Mouse (Mus musculus): ENCODE measurements around the gene Galnt10. TPM values are rescaled to one million over a fixed set of nuclear protein-coding genes. Genes with fewer than 3 reads are reported as not detected.

Galnt10 gene
- polyA plus RNA-seq, 1 experiment, result 7.8 TPM

DNA sequence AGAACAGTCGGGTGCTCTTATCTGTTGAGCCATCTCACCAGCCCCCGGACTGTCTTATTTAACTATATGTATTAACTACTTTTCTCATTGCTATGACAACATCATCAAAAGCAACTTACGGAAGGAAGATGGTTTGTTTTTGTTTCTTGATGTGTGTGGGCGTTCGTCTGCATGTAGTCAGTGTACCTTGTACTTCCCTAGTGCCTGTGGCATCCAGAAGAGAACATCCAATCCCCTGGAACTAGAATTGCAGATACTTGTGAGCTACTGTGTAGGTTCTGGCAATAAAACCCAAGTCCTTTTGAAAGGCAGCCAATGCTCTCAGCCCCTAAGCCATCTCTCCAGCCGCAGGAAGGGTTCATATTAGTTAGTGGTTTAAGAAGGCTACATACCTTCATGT lies 72.8 kb downstream of the Galnt10 start:
- Histone ChIP-seq H3K36me3 (ENCODE audit: control insufficient read depth) (peaks cover 43% of the 10 kb centered on the region), H3K4me1 (ENCODE audit: control insufficient read depth) (peaks cover 15% of the 10 kb centered on the region), H3K4me3 (replicated peaks) (no peak overlapping the region), H3K9me3 (ENCODE audit: control insufficient read depth, low read length) (peaks cover under 1% of the 10 kb centered on the region; the same call in 1 of the 2 replicates), H3K27me3 (ENCODE audit: control insufficient read depth) (no peaks in the 10 kb centered on the region)
- TF ChIP-seq TAL1 (IDR thresholded peaks at IDR 0.05; ENCODE audit: low read length), result no peak
- no peak for TF ChIP-seq GATA1 (IDR thresholded peaks at IDR 0.05; ENCODE audit: low read length)

- peaks cover 56% of the 10 kb centered on the region for H3K36me3 ChIP-seq (ENCODE audit: control insufficient read depth)
- no peak for TF ChIP-seq TAL1 (IDR thresholded peaks at IDR 0.05; ENCODE audit: low read length)
- no peak for TF ChIP-seq GATA1 (IDR thresholded peaks at IDR 0.05; ENCODE audit: low read length)
These were observed 74.4 kb downstream of the Galnt10 start for GRCm38 (mm10) chr11:57719631-57720030.

DNA sequence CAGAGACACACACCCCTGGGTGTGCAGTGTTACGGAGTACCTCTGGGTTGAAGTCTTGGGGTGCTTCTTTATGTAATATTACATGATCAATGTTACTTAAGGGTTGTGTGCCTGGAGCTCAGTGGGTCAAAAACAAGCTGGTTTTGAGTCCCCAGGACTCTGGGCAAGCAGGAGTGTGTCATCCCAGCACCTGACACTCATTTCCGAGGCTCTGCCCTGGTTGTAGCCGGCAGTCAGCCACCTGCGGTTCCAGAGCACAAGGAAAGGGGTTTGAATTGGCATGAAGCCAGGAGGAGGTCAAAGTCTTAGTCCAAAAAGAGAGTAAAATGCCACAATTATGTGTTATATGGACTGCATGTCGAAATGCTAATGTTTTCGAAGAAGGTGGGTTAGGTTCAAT lies 74.8 kb downstream of the Galnt10 start:
- Histone ChIP-seq H3K9me3 (ENCODE audit: control insufficient read depth, low read length) (peaks cover 5% of the 10 kb centered on the region), H3K27me3 (ENCODE audit: control insufficient read depth) (no peaks in the 10 kb centered on the region), H3K36me3 (ENCODE audit: control insufficient read depth) (peaks cover 60% of the 10 kb centered on the region), H3K4me3 (replicated peaks) (no peak overlapping the region), H3K4me1 (ENCODE audit: control insufficient read depth) (no peaks in the 10 kb centered on the region)
- TF ChIP-seq TAL1 (IDR thresholded peaks at IDR 0.05; ENCODE audit: low read length) (no peak), GATA1 (IDR thresholded peaks at IDR 0.05; ENCODE audit: low read length) (no peak)

More at GRCm38 (mm10) chr11:57719631-57720030, 74.4 kb downstream of the Galnt10 start:
- peaks cover 5% of the 10 kb centered on the region for H3K9me3 ChIP-seq (ENCODE audit: control insufficient read depth, low read length)
- H3K4me1 ChIP-seq (ENCODE audit: control insufficient read depth), result no peaks in the 10 kb centered on the region
- no peak overlapping the region for H3K4me3 ChIP-seq (replicated peaks)
- H3K27me3 ChIP-seq (ENCODE audit: control insufficient read depth), result no peaks in the 10 kb centered on the region

- TF ChIP-seq TAL1 (IDR thresholded peaks at IDR 0.05; ENCODE audit: low read length) (no peak), GATA1 (IDR thresholded peaks at IDR 0.05; ENCODE audit: low read length) (no peak)
- Histone ChIP-seq H3K9me3 (ENCODE audit: control insufficient read depth, low read length) (peaks cover 5% of the 10 kb centered on the region), H3K4me1 (ENCODE audit: control insufficient read depth) (no peaks in the 10 kb centered on the region), H3K36me3 (ENCODE audit: control insufficient read depth) (peaks cover 94% of the 10 kb centered on the region), H3K27me3 (ENCODE audit: control insufficient read depth) (no peaks in the 10 kb centered on the region), H3K4me3 (replicated peaks) (no peak overlapping the region)
These were observed 79.7 kb downstream of the Galnt10 start for GRCm38 (mm10) chr11:57724791-57725463.

- H3K27me3 ChIP-seq (ENCODE audit: control insufficient read depth), result no peaks in the 10 kb centered on the region
- H3K4me1 ChIP-seq (ENCODE audit: control insufficient read depth), result no peaks in the 10 kb centered on the region
- no peak for TF ChIP-seq TAL1 (IDR thresholded peaks at IDR 0.05; ENCODE audit: low read length)
- TF ChIP-seq GATA1 (IDR thresholded peaks at IDR 0.05; ENCODE audit: low read length), result no peak
- no peak overlapping the region for H3K4me3 ChIP-seq (replicated peaks)
- H3K9me3 ChIP-seq (ENCODE audit: control insufficient read depth, low read length), result peaks cover 5% of the 10 kb centered on the region
- H3K36me3 ChIP-seq (ENCODE audit: control insufficient read depth), result peaks cover 90% of the 10 kb centered on the region
These were observed 80.7 kb downstream of the Galnt10 start for GRCm38 (mm10) chr11:57725926-57726325.

DNA sequence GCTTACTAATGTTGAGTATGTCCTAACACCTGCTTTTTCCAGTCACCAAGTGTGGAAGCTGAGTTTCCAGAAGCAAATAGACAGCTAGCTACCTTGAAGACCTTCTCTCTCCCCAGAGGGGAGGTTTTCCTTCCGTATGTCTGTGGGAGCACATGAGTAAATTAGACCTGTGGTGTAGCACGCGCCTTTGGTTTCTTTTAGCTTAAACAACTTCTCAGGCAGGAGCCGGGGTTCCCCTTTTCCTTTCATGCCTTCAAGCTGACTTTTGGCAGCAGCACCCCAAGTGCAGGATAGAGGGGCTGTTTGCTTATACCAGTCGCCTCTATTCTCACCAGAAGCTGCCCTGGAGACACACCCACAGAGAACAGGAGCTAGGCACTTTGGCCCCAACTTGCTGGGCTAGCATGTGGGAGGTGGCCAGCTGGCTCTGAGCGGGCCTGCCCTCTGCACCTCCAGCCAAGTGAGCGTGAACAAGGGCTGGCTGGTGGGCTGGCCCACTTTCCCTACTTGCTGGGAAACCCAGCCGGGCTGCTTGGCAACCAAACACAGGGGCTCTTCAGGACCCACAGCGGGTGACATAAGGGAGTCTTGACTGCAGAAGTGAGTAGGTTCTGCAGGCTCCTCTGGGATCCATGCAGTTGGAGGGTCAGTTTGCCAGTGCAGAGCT lies 82.2 kb downstream of the Galnt10 start:
- peaks cover 5% of the 10 kb centered on the region for H3K9me3 ChIP-seq (ENCODE audit: control insufficient read depth, low read length)
- no peak overlapping the region for H3K4me3 ChIP-seq (replicated peaks)
- no peaks in the 10 kb centered on the region for H3K4me1 ChIP-seq (ENCODE audit: control insufficient read depth)
- TF ChIP-seq GATA1 (IDR thresholded peaks at IDR 0.05; ENCODE audit: low read length), result no peak
- TF ChIP-seq TAL1 (IDR thresholded peaks at IDR 0.05; ENCODE audit: low read length), result no peak
- H3K36me3 ChIP-seq (ENCODE audit: control insufficient read depth), result peaks cover 84% of the 10 kb centered on the region
- no peaks in the 10 kb centered on the region for H3K27me3 ChIP-seq (ENCODE audit: control insufficient read depth)

DNA sequence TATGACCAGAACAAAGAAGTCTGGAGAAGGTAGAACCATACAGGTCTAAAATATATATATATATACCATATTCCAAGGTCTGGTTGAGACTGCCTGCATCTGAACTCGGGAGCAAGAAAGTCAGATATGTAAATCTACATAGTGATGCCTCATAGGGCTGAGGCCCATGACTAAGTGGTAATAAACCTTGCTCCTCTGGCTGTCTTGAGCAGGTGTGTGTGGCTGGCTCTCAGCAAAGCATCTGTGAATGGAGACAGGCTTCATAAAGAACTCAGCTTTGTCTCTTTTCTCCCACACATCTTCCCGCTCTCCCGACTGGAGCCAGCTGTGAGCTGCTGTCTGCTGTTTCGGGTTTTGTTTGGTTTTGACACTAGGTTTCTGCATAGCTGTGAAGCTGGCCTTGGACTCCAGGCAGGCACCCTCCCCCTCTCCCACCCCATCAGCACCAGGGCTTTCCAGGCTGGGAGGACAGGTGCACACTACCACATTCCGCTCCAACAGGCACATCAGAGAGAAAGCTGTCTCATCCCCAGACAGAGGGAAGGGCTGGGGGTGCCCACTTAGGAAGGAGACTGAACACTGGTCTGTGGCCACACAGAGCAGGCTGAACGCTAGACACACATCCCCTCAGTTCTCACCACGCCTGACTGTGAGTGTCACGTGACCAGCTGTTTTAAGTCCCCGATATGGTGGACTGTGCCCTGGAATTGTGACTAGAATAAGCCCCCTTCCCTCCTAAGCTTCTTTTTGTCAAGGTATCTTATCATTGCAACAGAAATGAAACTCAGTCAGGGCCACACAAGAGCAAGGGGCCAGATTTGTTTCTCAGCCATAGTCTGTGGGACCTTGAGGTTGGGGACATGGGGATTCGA lies 87.4 kb downstream of the Galnt10 start:
- Histone ChIP-seq H3K27me3 (ENCODE audit: control insufficient read depth) (no peaks in the 10 kb centered on the region), H3K4me1 (ENCODE audit: control insufficient read depth) (no peaks in the 10 kb centered on the region), H3K4me3 (replicated peaks) (no peak overlapping the region), H3K36me3 (ENCODE audit: control insufficient read depth) (peaks cover 55% of the 10 kb centered on the region), H3K9me3 (ENCODE audit: control insufficient read depth, low read length) (no peaks in the 10 kb centered on the region)
- TF ChIP-seq TAL1 (IDR thresholded peaks at IDR 0.05; ENCODE audit: low read length) (no peak), GATA1 (IDR thresholded peaks at IDR 0.05; ENCODE audit: low read length) (no peak)

- Histone ChIP-seq H3K4me3 (replicated peaks) (no peak overlapping the region), H3K9me3 (ENCODE audit: control insufficient read depth, low read length) (peaks cover 3% of the 10 kb centered on the region; the same call in 1 of the 2 replicates), H3K36me3 (ENCODE audit: control insufficient read depth) (peaks cover 59% of the 10 kb centered on the region), H3K4me1 (ENCODE audit: control insufficient read depth) (peaks cover 11% of the 10 kb centered on the region), H3K27me3 (ENCODE audit: control insufficient read depth) (no peaks in the 10 kb centered on the region)
- TF ChIP-seq GATA1 (IDR thresholded peaks at IDR 0.05; ENCODE audit: low read length), result no peak
- TF ChIP-seq TAL1 (IDR thresholded peaks at IDR 0.05; ENCODE audit: low read length), result no peak
These were observed 102.2 kb downstream of the Galnt10 start for GRCm38 (mm10) chr11:57747294-57748080.

All from erythroblast, embryonic 14.5 days (primary cell).